ENCODE assay signal across 15 mouse cellular contexts in the genomic region with DNA sequence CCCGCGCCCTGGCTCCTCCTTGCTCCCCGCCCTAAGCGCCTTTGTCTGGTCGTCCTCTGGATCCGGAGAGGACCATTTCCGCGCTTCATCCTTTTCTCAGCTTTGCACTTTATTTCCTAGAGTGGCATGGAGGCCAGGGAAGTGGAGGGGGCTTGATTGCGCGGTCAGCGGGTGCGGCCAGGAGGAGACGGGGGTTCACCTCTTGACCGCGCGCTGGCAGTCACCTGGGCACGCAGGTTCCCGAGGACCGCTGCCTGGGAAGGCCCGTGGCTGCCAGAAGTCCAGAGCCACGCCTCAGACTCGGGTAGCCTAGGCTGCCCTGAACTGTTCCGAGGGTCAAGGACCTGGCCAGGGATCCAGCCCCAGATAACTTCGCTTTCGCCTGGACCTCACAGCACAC. TPM values are rescaled to one million over a fixed set of nuclear protein-coding genes. Genes with fewer than 3 reads are reported as not detected.
DNase-seq lines count a peak whose midpoint lies in the region; ATAC-seq and TF ChIP-seq lines count a peak whose summit lies in the region.
"Not testable (repeated sequence)": the region's sequence is repeated elsewhere in the genome, so short reads cannot be mapped to it uniquely, and the experiment has no call there.
"Had no signal": no experiment of that assay in that cellular context is flagged by ENCODE, and none has a peak within 500 bp of the region (broad histone marks: within the 10 kb centered on the region; RNA-seq: fewer than 3 reads in every experiment).

No protein-coding gene starts in this region.

- H3K27ac ChIP-seq in embryonic facial prominence, embryonic 10.5 days (replicated peaks); forebrain, embryonic 14.5 days (ENCODE audit: low read depth, low read length); heart, embryonic 14.5 days (replicated peaks in 1 of 2; ENCODE audit: control insufficient read depth in 1 of 2, insufficient read depth in 1 of 2, low read depth in 2 of 2, low read length in 2 of 2); hindbrain, embryonic 16.5 days (ENCODE audit: low read depth, low read length); left cerebral cortex, adult 2 months; lung, embryonic 16.5 days (ENCODE audit: low read length); neural tube, embryonic 11.5 days (ENCODE audit: low read depth, low read length); stomach, postnatal 0 days (replicated peaks): not testable (repeated sequence)

- peak overlapping the region; percentile 52 for H3K4me3 ChIP-seq in embryonic facial prominence, embryonic 10.5 days
- H3K4me3 ChIP-seq in forebrain, embryonic 14.5 days (ENCODE audit: low read depth, low read length), result peak overlapping the region; percentile 25
- peak overlapping the region; percentile 13 to 24; a peak in 2 of 4 replicates for H3K4me3 ChIP-seq in heart, embryonic 14.5 days (ENCODE audit: control insufficient read depth in 1 of 2, insufficient read depth in 1 of 2, low read depth in 1 of 2, low read length in 2 of 2)
- H3K4me3 ChIP-seq in hindbrain, embryonic 16.5 days (ENCODE audit: low read length), result peak overlapping the region; percentile 35
- peak overlapping the region; percentile 19; the same call in 1 of the 2 replicates for H3K4me3 ChIP-seq in left cerebral cortex, adult 2 months
- H3K4me3 ChIP-seq in lung, embryonic 16.5 days (ENCODE audit: low read length), result peak overlapping the region; percentile 16; the same call in 1 of the 2 replicates
- H3K4me3 ChIP-seq in neural tube, embryonic 11.5 days (ENCODE audit: low read depth, low read length), result peak overlapping the region; percentile 23; the same call in 1 of the 2 replicates
- not testable (repeated sequence) for H3K4me3 ChIP-seq in stomach, postnatal 0 days (ENCODE audit: low read depth, low read length)

- WGBS in embryonic facial prominence, embryonic 10.5 days, result 4% methylated on average over 22 of the region's 25 CpGs
- 1% methylated on average over 12 of the region's 25 CpGs for WGBS in forebrain, embryonic 14.5 days
- 1% methylated on average over 14 of the region's 25 CpGs for WGBS in heart, embryonic 14.5 days
- 12% methylated on average over 7 of the region's 25 CpGs for WGBS in hindbrain, embryonic 16.5 days
- WGBS in lung, embryonic 16.5 days, result 6% methylated on average over 15 of the region's 25 CpGs
- 2% methylated on average over 13 of the region's 25 CpGs for WGBS in neural tube, embryonic 11.5 days
- WGBS in stomach, postnatal 0 days, result 6% methylated on average over 12 of the region's 25 CpGs

- H3K4me2 ChIP-seq in forebrain, embryonic 14.5 days (ENCODE audit: low read length), result peak overlapping the region; percentile 45
- peak overlapping the region; percentile 47 for H3K4me2 ChIP-seq in heart, embryonic 14.5 days (ENCODE audit: low read length)
- H3K4me2 ChIP-seq in hindbrain, embryonic 16.5 days (ENCODE audit: low read length), result peak overlapping the region; percentile 51
- peak overlapping the region; percentile 40 for H3K4me2 ChIP-seq in lung, embryonic 16.5 days (ENCODE audit: low read depth, low read length)
- H3K4me2 ChIP-seq in neural tube, embryonic 11.5 days (ENCODE audit: low read depth), result peak overlapping the region; percentile 37
- not testable (repeated sequence) for H3K4me2 ChIP-seq in stomach, postnatal 0 days (replicated peaks; ENCODE audit: low read depth)

- TF ChIP-seq EP300 in stomach, postnatal 0 days (optimal IDR thresholded peaks at IDR 0.05), result not testable (repeated sequence)

- H3K9ac ChIP-seq in forebrain, embryonic 14.5 days (ENCODE audit: low read length); heart, embryonic 14.5 days (ENCODE audit: low read length); hindbrain, embryonic 16.5 days (ENCODE audit: low read depth, low read length); lung, embryonic 16.5 days (ENCODE audit: low read length); neural tube, embryonic 11.5 days (ENCODE audit: low read length); stomach, postnatal 0 days (ENCODE audit: low read length): not testable (repeated sequence)

- not testable (repeated sequence) for ATAC-seq in forebrain, embryonic 14.5 days; heart, embryonic 14.5 days (ENCODE audit: insufficient number of reproducible peaks, insufficient read depth, low FRiP score, low read depth); hindbrain, embryonic 16.5 days; lung, embryonic 16.5 days (ENCODE audit: low read depth); neural tube, embryonic 11.5 days (ENCODE audit: insufficient read depth, low FRiP score, low TSS enrichment); stomach, postnatal 0 days (ENCODE audit: low FRiP score, low TSS enrichment)

- not testable (repeated sequence) for H3K9me3 ChIP-seq in embryonic facial prominence, embryonic 10.5 days; forebrain, embryonic 14.5 days (replicated peaks; ENCODE audit: control insufficient read depth, low read length); heart, embryonic 14.5 days (ENCODE audit: control insufficient read depth, low read length); hindbrain, embryonic 16.5 days (ENCODE audit: control insufficient read depth, low read length); lung, embryonic 16.5 days (ENCODE audit: control insufficient read depth, low read length); neural tube, embryonic 11.5 days (ENCODE audit: control insufficient read depth, low read length); stomach, postnatal 0 days (ENCODE audit: control insufficient read depth, low read length)

- peak; percentile 8 for DNase-seq in embryonic facial prominence, embryonic 10.5 days (ENCODE audit: low spot score)
- DNase-seq in forebrain, embryonic 14.5 days (ENCODE audit: low spot score), result peak; percentile 0
- DNase-seq in left cerebral cortex, adult 2 months (ENCODE audit: extremely low spot score in 1 of 2, low spot score in 2 of 2), result not testable (repeated sequence)
- peak; percentile 5 for DNase-seq in neural tube, embryonic 11.5 days (ENCODE audit: low spot score)
- DNase-seq in stomach, postnatal 0 days (ENCODE audit: low spot score), result peak; percentile 0

- TF ChIP-seq CTCF in left cerebral cortex, adult 2 months (IDR thresholded peaks at IDR 0.05); stomach, postnatal 0 days (IDR thresholded peaks at IDR 0.05; ENCODE audit: low read depth): not testable (repeated sequence)

- H3K36me3 ChIP-seq in embryonic facial prominence, embryonic 10.5 days (replicated peaks); forebrain, embryonic 14.5 days (ENCODE audit: control insufficient read depth, insufficient read depth, low read length); heart, embryonic 14.5 days (ENCODE audit: control insufficient read depth, insufficient read depth, low read length); hindbrain, embryonic 16.5 days (ENCODE audit: control insufficient read depth, insufficient read depth, low read length); lung, embryonic 16.5 days (ENCODE audit: control insufficient read depth, insufficient read depth, low read length); neural tube, embryonic 11.5 days (ENCODE audit: control insufficient read depth, insufficient read depth, low read length); stomach, postnatal 0 days (ENCODE audit: control insufficient read depth, insufficient read depth, low read length): not testable (repeated sequence)

- not testable (repeated sequence) for H3K27me3 ChIP-seq in embryonic facial prominence, embryonic 10.5 days (replicated peaks; ENCODE audit: low read depth, poor library complexity, severe bottlenecking); forebrain, embryonic 14.5 days (replicated peaks; ENCODE audit: control insufficient read depth, insufficient read depth, low read length); heart, embryonic 14.5 days (ENCODE audit: control insufficient read depth, insufficient read depth, low read length); hindbrain, embryonic 16.5 days (replicated peaks; ENCODE audit: control insufficient read depth, insufficient read depth, low read length); lung, embryonic 16.5 days (ENCODE audit: control insufficient read depth, insufficient read depth, low read depth, low read length); neural tube, embryonic 11.5 days (ENCODE audit: control insufficient read depth, insufficient read depth, low read length); stomach, postnatal 0 days (ENCODE audit: control insufficient read depth, insufficient read depth, low read length)

- intact Hi-C loops in left cerebral cortex, adult 2 months (cut with DNase I), result not testable (repeated sequence)

- not testable (repeated sequence) for H3K4me1 ChIP-seq in embryonic facial prominence, embryonic 10.5 days; forebrain, embryonic 14.5 days (ENCODE audit: control insufficient read depth, insufficient read depth, low read length); heart, embryonic 14.5 days (ENCODE audit: control insufficient read depth in 2 of 2, insufficient read depth in 2 of 2, low read length in 2 of 2); hindbrain, embryonic 16.5 days (ENCODE audit: control insufficient read depth, insufficient read depth, low read depth, low read length); lung, embryonic 16.5 days (replicated peaks; ENCODE audit: control insufficient read depth, insufficient read depth, low read length); neural tube, embryonic 11.5 days (ENCODE audit: control insufficient read depth, insufficient read depth, low read length); stomach, postnatal 0 days (replicated peaks; ENCODE audit: control insufficient read depth, insufficient read depth)

RNA-seq across cellular contexts. Expression of gene Gm3182, which starts 17.9 kb away (rescaled TPM):
- polyA plus RNA-seq in embryonic facial prominence, embryonic 10.5 days (2016; fragmentation: Nextera tagmentation; extraction: Ambion mirVana), result not detected in 2 replicates
- polyA plus RNA-seq in forebrain, embryonic 14.5 days (2014; fragmentation: Nextera tagmentation; extraction: Ambion mirVana), result not detected in 2 replicates
- polyA plus RNA-seq in heart, embryonic 14.5 days (2014; fragmentation: Nextera tagmentation; extraction: Ambion mirVana), result not detected in 2 replicates
- polyA plus RNA-seq in hindbrain, embryonic 16.5 days (2015; fragmentation: Nextera tagmentation; extraction: Ambion mirVana), result not detected in 2 replicates
- total RNA-seq in left cerebral cortex, adult 2 months (2021), result not detected
- not detected in 2 replicates for polyA plus RNA-seq in lung, embryonic 16.5 days (2015; fragmentation: Nextera tagmentation; extraction: Ambion mirVana)
- polyA plus RNA-seq in neural tube, embryonic 11.5 days (2014; fragmentation: Nextera tagmentation; extraction: Ambion mirVana), result not detected in 2 replicates
- not detected in 2 replicates for polyA plus RNA-seq in stomach, postnatal 0 days (2015; fragmentation: Nextera tagmentation; extraction: Ambion mirVana)
- total RNA-seq: adrenal gland, postnatal 4 days; gastrocnemius, adult 18-20 months; heart, adult 2 months; layer of hippocampus, postnatal 14 days; left cerebral cortex, postnatal 36 days; megakaryocyte progenitor cell, adult 5-6 weeks had no signal
- polyA plus RNA-seq: heart, adult 2 months had no signal

RNA-seq across cellular contexts. Expression of gene Gm3047, which starts 55.8 kb away (rescaled TPM):
- polyA plus RNA-seq in embryonic facial prominence, embryonic 10.5 days (2016; fragmentation: Nextera tagmentation; extraction: Ambion mirVana), result not detected in 2 replicates
- not detected in 2 replicates for polyA plus RNA-seq in forebrain, embryonic 14.5 days (2014; fragmentation: Nextera tagmentation; extraction: Ambion mirVana)
- not detected in 2 replicates for polyA plus RNA-seq in heart, embryonic 14.5 days (2014; fragmentation: Nextera tagmentation; extraction: Ambion mirVana)
- not detected in 2 replicates for polyA plus RNA-seq in hindbrain, embryonic 16.5 days (2015; fragmentation: Nextera tagmentation; extraction: Ambion mirVana)
- total RNA-seq in left cerebral cortex, adult 2 months (2021), result not detected
- polyA plus RNA-seq in lung, embryonic 16.5 days (2015; fragmentation: Nextera tagmentation; extraction: Ambion mirVana), result not detected in 2 replicates
- polyA plus RNA-seq in neural tube, embryonic 11.5 days (2014; fragmentation: Nextera tagmentation; extraction: Ambion mirVana), result not detected in 2 replicates
- not detected in 2 replicates for polyA plus RNA-seq in stomach, postnatal 0 days (2015; fragmentation: Nextera tagmentation; extraction: Ambion mirVana)
- total RNA-seq: adrenal gland, postnatal 4 days; gastrocnemius, adult 18-20 months; heart, adult 2 months; layer of hippocampus, postnatal 14 days; left cerebral cortex, postnatal 36 days; megakaryocyte progenitor cell, adult 5-6 weeks had no signal
- polyA plus RNA-seq: heart, adult 2 months; testis, adult 2 months had no signal
